In genomic region chr16:5911880-5912327, GRCm38 (mm10) we compare ENCODE assay signal across 8 mouse cellular contexts. TPM values are rescaled to one million over a fixed set of nuclear protein-coding genes. Genes with fewer than 3 reads are reported as not detected.
DNase-seq lines count a peak whose midpoint lies in the region; ATAC-seq lines count a peak whose summit lies in the region.

No protein-coding gene starts in this region.

- no peaks in the 10 kb centered on the region for H3K9me3 ChIP-seq in forebrain, embryonic 14.5 days (replicated peaks; ENCODE audit: control insufficient read depth, low read length)
- no peaks in the 10 kb centered on the region for H3K9me3 ChIP-seq in hindbrain, embryonic 16.5 days (ENCODE audit: control insufficient read depth, low read length)

- H3K36me3 ChIP-seq in forebrain, embryonic 14.5 days (ENCODE audit: control insufficient read depth, insufficient read depth, low read length): no peaks in the 10 kb centered on the region
- H3K36me3 ChIP-seq in hindbrain, embryonic 16.5 days (ENCODE audit: control insufficient read depth, insufficient read depth, low read length): no peaks in the 10 kb centered on the region

- ATAC-seq in forebrain, embryonic 14.5 days: peak; percentile 66
- peak; percentile 96 for ATAC-seq in hindbrain, embryonic 16.5 days
- ATAC-seq in granulocyte monocyte progenitor cell, adult 5-6 weeks (replicated peaks; ENCODE audit: poor library complexity, severe bottlenecking): no peak

- no peak overlapping the region for H3K4me2 ChIP-seq in forebrain, embryonic 14.5 days (ENCODE audit: low read length)
- H3K4me2 ChIP-seq in hindbrain, embryonic 16.5 days (ENCODE audit: low read length): no peak overlapping the region

- peak overlapping the region; percentile 15; the same call in 1 of the 2 replicates for H3K27ac ChIP-seq in forebrain, embryonic 14.5 days (ENCODE audit: low read depth, low read length)
- H3K27ac ChIP-seq in hindbrain, embryonic 16.5 days (ENCODE audit: low read depth, low read length): peak overlapping the region; percentile 46; the same call in 1 of the 2 replicates

- WGBS in forebrain, embryonic 14.5 days: 11% methylated on average over 2 of the region's 2 CpGs
- WGBS in hindbrain, embryonic 16.5 days: 26% methylated on average over 2 of the region's 2 CpGs

- H3K4me1 ChIP-seq in forebrain, embryonic 14.5 days (ENCODE audit: control insufficient read depth, insufficient read depth, low read length): no peaks in the 10 kb centered on the region; the same call in 1 of the 2 replicates
- H3K4me1 ChIP-seq in hindbrain, embryonic 16.5 days (ENCODE audit: control insufficient read depth, insufficient read depth, low read depth, low read length): peaks cover 11% of the 10 kb centered on the region

- peak; percentile 3 for DNase-seq in NIH3T3 (ENCODE audit: low read depth)
- peak; percentile 65 for DNase-seq in adrenal gland, postnatal 14 days
- peak; percentile 81 for DNase-seq in forebrain, embryonic 14.5 days (ENCODE audit: low spot score)
- DNase-seq in mesoderm, embryonic 11.5 days (ENCODE audit: low read depth, low spot score): peak; percentile 23
- DNase-seq in yolk sac, embryonic 10.5 days (ENCODE audit: low spot score): peak; percentile 6
- DNase-seq in urinary bladder, postnatal 14 days (ENCODE audit: low spot score): no peak

- H3K27me3 ChIP-seq in forebrain, embryonic 14.5 days (replicated peaks; ENCODE audit: control insufficient read depth, insufficient read depth, low read length): no peaks in the 10 kb centered on the region
- no peaks in the 10 kb centered on the region for H3K27me3 ChIP-seq in hindbrain, embryonic 16.5 days (replicated peaks; ENCODE audit: control insufficient read depth, insufficient read depth, low read length)

- H3K4me3 ChIP-seq in forebrain, embryonic 14.5 days (ENCODE audit: low read depth, low read length): no peak overlapping the region
- H3K4me3 ChIP-seq in hindbrain, embryonic 16.5 days (ENCODE audit: low read length): no peak overlapping the region

- no peak overlapping the region for H3K9ac ChIP-seq in forebrain, embryonic 14.5 days (ENCODE audit: low read length)
- H3K9ac ChIP-seq in hindbrain, embryonic 16.5 days (ENCODE audit: low read depth, low read length): no peak overlapping the region

RNA-seq across cellular contexts. Expression of gene Rbfox1, which starts 26.7 kb away (rescaled TPM):
- total RNA-seq in adrenal gland, postnatal 14 days (2021): 2.3 and 4.3 TPM in 2 replicates
- 75.8 and 118 TPM in 2 replicates for polyA plus RNA-seq in forebrain, embryonic 14.5 days (2014; fragmentation: Nextera tagmentation; extraction: Ambion mirVana)
- 256 and 276 TPM in 2 replicates for polyA plus RNA-seq in hindbrain, embryonic 16.5 days (2015; fragmentation: Nextera tagmentation; extraction: Ambion mirVana)
- not detected in 2 replicates for total RNA-seq in granulocyte monocyte progenitor cell, adult 5-6 weeks (2014; fragmentation: Nextera tagmentation)
- not detected in 2 replicates for total RNA-seq in granulocyte monocyte progenitor cell, adult 5-6 weeks (2017)
